Mouse (Mus musculus): ENCODE data around the gene Sval2.
A peak's percentile ranks its signal among the peaks of the same experiment; 100 is the strongest.

Sval2 gene

GRCm38 (mm10) chr6:41852689-41853088 is at the start of gene Sval2:
TSS of gene Sval2 (plus strand) at chr6:41852989.
- no peak for DNase-seq

- no peak for DNase-seq
These were observed 28.7 kb upstream of the Sval2 start for GRCm38 (mm10) chr6:41824086-41824485.

- peak in 1 of 2 experiments; percentile 1 for DNase-seq
These were observed 23.3 kb upstream of the Sval2 start for GRCm38 (mm10) chr6:41829516-41829915.

GRCm38 (mm10) chr6:41847235-41847634 is 5.6 kb upstream of the Sval2 start, which contains the start of gene Pip:
TSS of gene Pip (plus strand) at chr6:41847535.
- DNase-seq = no peak

- DNase-seq = no peak
These were observed 11.2 kb downstream of the Sval2 start for GRCm38 (mm10) chr6:41864038-41864437.

- peak; percentile 8 to 44 for DNase-seq
These were observed 58.8 kb downstream of the Sval2 start for GRCm38 (mm10) chr6:41911625-41912024.

Measured in cerebellum, postnatal 10 days (tissue).